Mouse (Mus musculus): ENCODE results near the gene Gm9821. TPM values are rescaled to one million over a fixed set of nuclear protein-coding genes. Genes with fewer than 3 reads are reported as not detected.

Gm9821 gene
- polyA plus RNA-seq, 1 experiment from 2014 or later, result 0.21 TPM

- Histone ChIP-seq H3K27me3 (replicated peaks; ENCODE audit: control insufficient read depth, insufficient read depth, low read length) (peaks cover 39% of the 10 kb centered on the region), H3K36me3 (ENCODE audit: control insufficient read depth, insufficient read depth) (peaks cover 39% of the 10 kb centered on the region), H3K4me2 (replicated peaks; ENCODE audit: low read depth) (no peak overlapping the region), H3K27ac (ENCODE audit: low read depth, low read length) (no peak overlapping the region), H3K9ac (ENCODE audit: low read depth, low read length) (no peak overlapping the region), H3K4me3 (ENCODE audit: low read depth, low read length) (no peak overlapping the region), H3K9me3 (ENCODE audit: control insufficient read depth) (no peaks in the 10 kb centered on the region), H3K4me1 (replicated peaks; ENCODE audit: control insufficient read depth, insufficient read depth, low read length) (peaks cover 9% of the 10 kb centered on the region; the same call in 1 of the 2 replicates)
- 59% methylated on average over 4 of the region's 4 CpGs for WGBS
- ATAC-seq, result no peak
- no peak for TF ChIP-seq CTCF (IDR thresholded peaks at IDR 0.05; ENCODE audit: low read depth)
Observed at GRCm38 (mm10) chr2:91920130-91920529, 25.4 kb upstream of the Gm9821 start.

- WGBS, result 2% methylated on average over 31 of the region's 31 CpGs
- no peak overlapping the region for H3K9ac ChIP-seq (ENCODE audit: low read depth, low read length)
- ATAC-seq, result peak; percentile 48
Observed at GRCm38 (mm10) chr2:91921181-91921789, 24.2 kb upstream of the Gm9821 start.

GRCm38 (mm10) chr2:91921790-91922570, 23.5 kb upstream of the Gm9821 start:
- peak; percentile 18 for ATAC-seq
- H3K4me3 ChIP-seq (ENCODE audit: low read depth, low read length), result peak overlapping the region; percentile 52
- peaks cover 9% of the 10 kb centered on the region; the same call in 1 of the 2 replicates for H3K4me1 ChIP-seq (replicated peaks; ENCODE audit: control insufficient read depth, insufficient read depth, low read length)
- WGBS, result under 1% methylated on average over 64 of the region's 64 CpGs
- H3K36me3 ChIP-seq (ENCODE audit: control insufficient read depth, insufficient read depth), result peaks cover 22% of the 10 kb centered on the region
- no peaks in the 10 kb centered on the region for H3K9me3 ChIP-seq (ENCODE audit: control insufficient read depth)
- peaks cover 39% of the 10 kb centered on the region for H3K27me3 ChIP-seq (replicated peaks; ENCODE audit: control insufficient read depth, insufficient read depth, low read length)
- TF ChIP-seq CTCF (IDR thresholded peaks at IDR 0.05; ENCODE audit: low read depth), result peak; percentile 65
- no peak overlapping the region for H3K9ac ChIP-seq (ENCODE audit: low read depth, low read length)
- H3K4me2 ChIP-seq (replicated peaks; ENCODE audit: low read depth), result peak overlapping the region; percentile 90
- H3K27ac ChIP-seq (ENCODE audit: low read depth, low read length), result no peak overlapping the region

More at GRCm38 (mm10) chr2:91921181-91921789, 24.2 kb upstream of the Gm9821 start:
- TF ChIP-seq CTCF (IDR thresholded peaks at IDR 0.05; ENCODE audit: low read depth), result no peak
- peaks cover 39% of the 10 kb centered on the region for H3K27me3 ChIP-seq (replicated peaks; ENCODE audit: control insufficient read depth, insufficient read depth, low read length)
- H3K4me2 ChIP-seq (replicated peaks; ENCODE audit: low read depth), result peak overlapping the region; percentile 90
- H3K4me3 ChIP-seq (ENCODE audit: low read depth, low read length), result peak overlapping the region; percentile 52
- H3K36me3 ChIP-seq (ENCODE audit: control insufficient read depth, insufficient read depth), result peaks cover 29% of the 10 kb centered on the region
- no peaks in the 10 kb centered on the region for H3K9me3 ChIP-seq (ENCODE audit: control insufficient read depth)
- peaks cover 9% of the 10 kb centered on the region; the same call in 1 of the 2 replicates for H3K4me1 ChIP-seq (replicated peaks; ENCODE audit: control insufficient read depth, insufficient read depth, low read length)
- no peak overlapping the region for H3K27ac ChIP-seq (ENCODE audit: low read depth, low read length)

GRCm38 (mm10) chr2:91922586-91923414, 22.7 kb upstream of the Gm9821 start:
- Histone ChIP-seq H3K36me3 (ENCODE audit: control insufficient read depth, insufficient read depth) (peaks cover 13% of the 10 kb centered on the region), H3K27me3 (replicated peaks; ENCODE audit: control insufficient read depth, insufficient read depth, low read length) (peaks cover 39% of the 10 kb centered on the region), H3K4me3 (ENCODE audit: low read depth, low read length) (peak overlapping the region; percentile 52), H3K4me1 (replicated peaks; ENCODE audit: control insufficient read depth, insufficient read depth, low read length) (peaks cover 12% of the 10 kb centered on the region), H3K9me3 (ENCODE audit: control insufficient read depth) (no peaks in the 10 kb centered on the region), H3K4me2 (replicated peaks; ENCODE audit: low read depth) (peak overlapping the region; percentile 90), H3K27ac (ENCODE audit: low read depth, low read length) (no peak overlapping the region), H3K9ac (ENCODE audit: low read depth, low read length) (no peak overlapping the region)
- no peak for TF ChIP-seq CTCF (IDR thresholded peaks at IDR 0.05; ENCODE audit: low read depth)
- WGBS, result 2% methylated on average over 36 of the region's 37 CpGs
- no peak for ATAC-seq

GRCm38 (mm10) chr2:91923415-91924337, 21.8 kb upstream of the Gm9821 start:
- TF ChIP-seq CTCF (IDR thresholded peaks at IDR 0.05; ENCODE audit: low read depth), result peak; percentile 86
- 5% methylated on average over 54 of the region's 54 CpGs for WGBS
- Histone ChIP-seq H3K9ac (ENCODE audit: low read depth, low read length) (no peak overlapping the region), H3K36me3 (ENCODE audit: control insufficient read depth, insufficient read depth) (peaks cover 5% of the 10 kb centered on the region; the same call in 1 of the 2 replicates), H3K27me3 (replicated peaks; ENCODE audit: control insufficient read depth, insufficient read depth, low read length) (peaks cover 39% of the 10 kb centered on the region), H3K4me1 (replicated peaks; ENCODE audit: control insufficient read depth, insufficient read depth, low read length) (peaks cover 15% of the 10 kb centered on the region), H3K27ac (ENCODE audit: low read depth, low read length) (no peak overlapping the region), H3K9me3 (ENCODE audit: control insufficient read depth) (no peaks in the 10 kb centered on the region), H3K4me2 (replicated peaks; ENCODE audit: low read depth) (peak overlapping the region; percentile 90), H3K4me3 (ENCODE audit: low read depth, low read length) (peak overlapping the region; percentile 52)
- no peak for ATAC-seq
